Mouse (Mus musculus): ENCODE measurements around the gene Tmem150c.

DNA sequence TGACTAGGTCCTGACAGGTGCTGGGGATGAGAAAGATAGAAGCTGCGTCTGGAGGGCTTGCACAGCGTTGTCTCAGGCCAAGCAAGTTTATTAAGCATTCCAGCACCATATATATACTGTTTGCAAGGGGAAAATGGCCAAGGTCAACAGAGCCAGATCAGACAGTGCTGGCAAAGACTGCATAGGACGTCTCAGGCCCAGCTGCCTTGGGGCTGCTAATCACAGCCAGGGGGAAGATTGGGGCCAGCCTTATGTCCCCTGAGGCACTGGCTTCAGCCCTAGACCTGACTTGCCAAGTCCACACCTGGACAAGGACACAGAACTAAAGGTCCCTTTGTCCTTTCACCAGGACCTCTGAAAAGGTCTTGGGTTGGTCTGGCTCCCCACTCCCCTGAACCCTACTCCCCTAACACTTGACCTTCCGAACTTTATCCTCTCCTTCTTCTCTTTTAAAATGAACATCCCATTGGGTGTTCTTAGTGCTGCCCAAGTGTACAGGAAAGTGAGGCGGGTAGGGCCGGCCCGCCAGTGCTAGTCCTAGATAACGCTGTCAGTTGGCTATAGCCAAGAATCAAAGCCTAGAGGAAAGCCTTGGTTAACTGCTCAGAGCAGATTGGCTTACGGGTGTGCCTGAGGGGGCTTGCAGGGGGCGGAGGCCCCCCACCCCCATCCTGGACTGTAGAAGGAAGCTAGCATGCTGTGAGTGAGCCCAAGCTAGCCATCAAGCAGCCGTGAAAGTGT, 104.6 kb downstream of the Tmem150c start:
- TF ChIP-seq EP300 (IDR thresholded peaks at IDR 0.05; ENCODE audit: low read depth) (no peak), CTCF (IDR thresholded peaks at IDR 0.05; ENCODE audit: low read depth) (no peak)
